Mouse (Mus musculus) liver, postnatal 0 days (tissue): Measurements from ENCODE around the gene Rce1. TPM values are rescaled to one million over a fixed set of nuclear protein-coding genes. Genes with fewer than 3 reads are reported as not detected.
A peak's percentile ranks its signal among the peaks of the same experiment; 100 is the strongest.

Experiments used
- ATAC-seq: fragments of 200-750 bp; cut with Nextera tagmentation; 2 replicates; pipeline ENCODE4 v1.8.0; 2017; ENCODE audit warnings: mild to moderate bottlenecking, moderate library complexity
- DNase-seq: peaks from one replicate; pipeline ENCODE4 v3.0.0-alpha.2; 2016
- H3K27ac ChIP-seq: fragments of 300-500 bp; sonication (generic); 2 replicates; pipeline ENCODE4 v1.5.1; 2014; ENCODE audit warnings: antibody characterized with exemption, moderate library complexity, mild to moderate bottlenecking, low read depth
- H3K27me3 ChIP-seq: fragments of 300-500 bp; sonication (generic); 2 replicates; pipeline ENCODE4 v1.6.1; 2014; ENCODE audit warnings: low read length, control low read depth, mixed read lengths; ENCODE audit not compliant: insufficient read depth
- H3K36me3 ChIP-seq: fragments of 300-500 bp; sonication (generic); replicated peaks from 2 replicates; pipeline ENCODE4 v1.6.1; 2014; ENCODE audit warnings: mild to moderate bottlenecking, control low read depth, low read length, moderate library complexity, mixed read lengths; ENCODE audit not compliant: insufficient read depth
- H3K4me1 ChIP-seq: fragments of 300-500 bp; sonication (generic); 2 replicates; pipeline ENCODE4 v1.6.1; 2014; ENCODE audit warnings: antibody characterized with exemption, mild to moderate bottlenecking, control low read depth; ENCODE audit not compliant: insufficient read depth
- H3K4me2 ChIP-seq: fragments of 300-500 bp; sonication (generic); 2 replicates; pipeline ENCODE4 v1.6.1; 2014; ENCODE audit warnings: low read depth, mild to moderate bottlenecking, low read length, moderate library complexity, mixed read lengths
- H3K4me3 ChIP-seq: fragments of 300-500 bp; sonication (generic); 2 replicates; pipeline ENCODE4 v1.5.1; 2014; ENCODE audit warnings: low read depth, low read length
- H3K9ac ChIP-seq: fragments of 300-500 bp; sonication (generic); replicated peaks from 2 replicates; pipeline ENCODE4 v1.6.1; 2014; ENCODE audit warnings: mild to moderate bottlenecking, moderate library complexity
- H3K9me3 ChIP-seq: fragments of 300-500 bp; sonication (generic); 2 replicates; pipeline ENCODE4 v1.6.1; 2016; ENCODE audit warnings: mild to moderate bottlenecking, control low read depth, low read length, mixed read lengths
- CTCF ChIP-seq: sonication (generic); IDR thresholded peaks from 2 replicates; pipeline ENCODE4 v1.5.1; 2016; ENCODE audit warnings: antibody characterized with exemption, low read depth
- EP300 ChIP-seq: IDR thresholded peaks from 2 replicates; pipeline ENCODE4 v1.6.1; 2016; ENCODE audit warnings: antibody characterized with exemption, low read depth, mild to moderate bottlenecking
- WGBS: fragments of 180-500 bp; shearing (Covaris S2); extraction: QIAGEN DNeasy Blood & Tissue Kit; methylation state at CpG from one replicate; pipeline ENCODE4 v1.1.7; 2014; ENCODE audit not compliant: insufficient replicate concordance; 5-methylcytosine and 5-hydroxymethylcytosine counted together
- microRNA-seq: library from miRNA; unstranded; fragments of <30 nt; microRNA quantifications from one replicate; pipeline ENCODE4, GENCODE M21; 2016
- polyA plus RNA-seq: library from polyadenylated mRNA; unstranded; fragments of >200 nt; fragmentation: Nextera tagmentation; extraction: Ambion mirVana; gene quantifications from 2 replicates; pipeline ENCODE4 v1.2.1, GENCODE M21; 2015

The Rce1 gene
- polyA plus RNA-seq, 1 experiment from 2014 or later: 17.3 TPM

- no peak overlapping the region for H3K9ac ChIP-seq
- TF ChIP-seq CTCF: no peak
- TF ChIP-seq EP300: no peak
- H3K4me3 ChIP-seq: no peak overlapping the region
- DNase-seq (no peak), ATAC-seq (no peak)
- H3K27me3 ChIP-seq: no peaks in the 10 kb centered on the region
- no peaks in the 10 kb centered on the region; the same call in 1 of the 2 replicates for H3K4me1 ChIP-seq
- no peaks in the 10 kb centered on the region for H3K9me3 ChIP-seq
- no peaks in the 10 kb centered on the region for H3K36me3 ChIP-seq
- H3K4me2 ChIP-seq: no peak overlapping the region
- 64% methylated on average over 2 of the region's 2 CpGs for WGBS
- H3K27ac ChIP-seq: no peak overlapping the region
Observed at GRCm38 (mm10) chr19:4583856-4584255, 41.6 kb downstream of the Rce1 start.

- 57% methylated on average over 5 of the region's 5 CpGs for WGBS
- Histone ChIP-seq H3K27me3 (no peaks in the 10 kb centered on the region), H3K9ac (0 out of 2 replicates have a peak overlapping the region, but pooled peaks have one; percentile 4), H3K36me3 (no peaks in the 10 kb centered on the region), H3K4me3 (no peak overlapping the region), H3K27ac (peak overlapping the region; percentile 70), H3K9me3 (no peaks in the 10 kb centered on the region), H3K4me1 (peaks cover 4% of the 10 kb centered on the region), H3K4me2 (no peak overlapping the region)
- no peak for TF ChIP-seq CTCF
- TF ChIP-seq EP300: no peak
- ATAC-seq (peak; percentile 75), DNase-seq (no peak)
Observed at GRCm38 (mm10) chr19:4579296-4579695, 46.1 kb downstream of the Rce1 start.

GRCm38 (mm10) chr19:4578799-4579198 lies 46.6 kb downstream of the Rce1 start:
- Histone ChIP-seq H3K27me3 (no peaks in the 10 kb centered on the region), H3K4me2 (no peak overlapping the region), H3K36me3 (no peaks in the 10 kb centered on the region), H3K27ac (peak overlapping the region; percentile 70), H3K9me3 (no peaks in the 10 kb centered on the region), H3K4me3 (no peak overlapping the region), H3K9ac (0 out of 2 replicates have a peak overlapping the region, but pooled peaks have one; percentile 4), H3K4me1 (peaks cover 4% of the 10 kb centered on the region)
- TF ChIP-seq CTCF (no peak), EP300 (no peak)
- 67% methylated on average over 2 of the region's 2 CpGs for WGBS
- DNase-seq (peak; percentile 46), ATAC-seq (peak; percentile 89)

- Histone ChIP-seq H3K9ac (no peak overlapping the region), H3K4me2 (no peak overlapping the region), H3K4me3 (no peak overlapping the region), H3K36me3 (no peaks in the 10 kb centered on the region), H3K27me3 (no peaks in the 10 kb centered on the region), H3K27ac (no peak overlapping the region), H3K4me1 (peaks cover 25% of the 10 kb centered on the region), H3K9me3 (no peaks in the 10 kb centered on the region)
- TF ChIP-seq CTCF (peak; percentile 58), EP300 (no peak)
- DNase-seq (no peak), ATAC-seq (no peak)
- 87% methylated on average over 1 of the region's 1 CpGs for WGBS
Observed at GRCm38 (mm10) chr19:4573241-4573640, 52.2 kb downstream of the Rce1 start.

Small RNAs within 50 kb of the gene (microRNA-seq; reads per million reads assigned to microRNA genes)
- not detected for gene Mir6986

Other genes starting within 250 kb of the Rce1 start
- gene Kdm2a, start 227.4 kb downstream of the Rce1 start, polyA plus RNA-seq: 7.8 and 8.5 TPM in 2 replicates
- 14.8 and 19.0 TPM in 2 replicates for gene Rhod, start 186.2 kb downstream of the Rce1 start, polyA plus RNA-seq
- gene Syt12, start 148.2 kb downstream of the Rce1 start, polyA plus RNA-seq: 0.15 and 0.19 TPM in 2 replicates
- gene 2010003K11Rik, start 127.1 kb downstream of the Rce1 start, polyA plus RNA-seq: 5.8 and 7.6 TPM in 2 replicates
- 220 and 283 TPM in 2 replicates for gene Pcx, start 115.2 kb downstream of the Rce1 start, polyA plus RNA-seq
- 0.15 and 0.21 TPM in 2 replicates for gene Lrfn4, start 10.0 kb downstream of the Rce1 start, polyA plus RNA-seq
- 0.21 and 0.33 TPM in 2 replicates for gene Gm960, start 73.0 kb upstream of the Rce1 start, polyA plus RNA-seq
- gene Sptbn2, start 85.5 kb upstream of the Rce1 start, polyA plus RNA-seq: 0.59 and 0.72 TPM in 2 replicates
- 14.1 TPM in 2 replicates for gene Rbm4b, start 130.9 kb upstream of the Rce1 start, polyA plus RNA-seq
- gene Rbm4, start 168.3 kb upstream of the Rce1 start, polyA plus RNA-seq: 15.2 and 17.3 TPM in 2 replicates
- gene Gm21992, start 186.0 kb upstream of the Rce1 start, polyA plus RNA-seq: 8.2 and 13.1 TPM in 2 replicates
- 14.6 and 16.4 TPM in 2 replicates for gene Rbm14, start 186.0 kb upstream of the Rce1 start, polyA plus RNA-seq
- 144 and 154 TPM in 2 replicates for gene Ccs, start 213.7 kb upstream of the Rce1 start, polyA plus RNA-seq
- not detected in 2 replicates for gene Ccdc87, start 213.7 kb upstream of the Rce1 start, polyA plus RNA-seq
- 49.4 and 54.4 TPM in 2 replicates for gene Ctsf, start 229.5 kb upstream of the Rce1 start, polyA plus RNA-seq